Mouse (Mus musculus) hindbrain, embryonic 14.5 days (tissue): ENCODE data around the gene Timeless. TPM values are rescaled to one million over a fixed set of nuclear protein-coding genes. Genes with fewer than 3 reads are reported as not detected.

Experiments used
- ATAC-seq: fragments of 200-750 bp; cut with Nextera tagmentation; 2 replicates; pipeline ENCODE4 v1.8.0; 2017; ENCODE audit warnings: moderate number of reproducible peaks, mild to moderate bottlenecking, moderate TSS enrichment, moderate library complexity; ENCODE audit not compliant: low FRiP score
- DNase-seq: peaks from one replicate; pipeline ENCODE4 v3.0.0-alpha.2; 2015; ENCODE audit warnings: low spot score
- H3K27ac ChIP-seq: fragments of 300-500 bp; sonication (generic); 2 replicates; pipeline ENCODE4 v1.5.1; 2014; ENCODE audit warnings: mild to moderate bottlenecking, moderate library complexity
- H3K27me3 ChIP-seq: fragments of 300-500 bp; sonication (generic); 2 replicates; pipeline ENCODE4 v1.6.1; 2014; ENCODE audit warnings: mild to moderate bottlenecking, low read length, mixed read lengths; ENCODE audit not compliant: control insufficient read depth, insufficient read depth
- H3K36me3 ChIP-seq: fragments of 300-500 bp; sonication (generic); replicated peaks from 2 replicates; pipeline ENCODE4 v1.6.1; 2014; ENCODE audit not compliant: control insufficient read depth, insufficient read depth
- H3K4me1 ChIP-seq: fragments of 300-500 bp; sonication (generic); replicated peaks from 2 replicates; pipeline ENCODE4 v1.6.1; 2014; ENCODE audit warnings: antibody characterized with exemption, low read length, mixed read lengths; ENCODE audit not compliant: control insufficient read depth, insufficient read depth
- H3K4me2 ChIP-seq: fragments of 300-500 bp; sonication (generic); replicated peaks from 2 replicates; pipeline ENCODE4 v1.6.1; 2014; ENCODE audit warnings: mild to moderate bottlenecking, moderate library complexity
- H3K4me3 ChIP-seq: fragments of 300-500 bp; sonication (generic); replicated peaks from 2 replicates; pipeline ENCODE4 v1.5.1; 2014; ENCODE audit warnings: mild to moderate bottlenecking, low read length
- H3K9ac ChIP-seq: fragments of 300-500 bp; sonication (generic); 2 replicates; pipeline ENCODE4 v1.6.1; 2014
- H3K9me3 ChIP-seq: fragments of 300-500 bp; sonication (generic); 2 replicates; pipeline ENCODE4 v1.6.1; 2016; ENCODE audit warnings: low read length; ENCODE audit not compliant: control insufficient read depth
- WGBS: fragments of 180-500 bp; shearing (Covaris S2); extraction: QIAGEN DNeasy Blood & Tissue Kit; methylation state at CpG from one replicate; pipeline ENCODE4 v1.1.7; 2014; 5-methylcytosine and 5-hydroxymethylcytosine counted together
- polyA plus RNA-seq: library from polyadenylated mRNA; unstranded; fragments of >200 nt; fragmentation: Nextera tagmentation; extraction: Ambion mirVana; gene quantifications from 2 replicates; pipeline ENCODE4 v1.2.1, GENCODE M21; 2014

Timeless gene
- polyA plus RNA-seq, 1 experiment from 2014 or later, result 16.7 TPM

GRCm38 (mm10) chr10:128297221-128297620 is 65.4 kb downstream of the Timeless start:
- DNase-seq (no peak), ATAC-seq (no peak)
- Histone ChIP-seq H3K27me3 (no peaks in the 10 kb centered on the region), H3K36me3 (peaks cover 9% of the 10 kb centered on the region), H3K4me2 (no peak overlapping the region), H3K4me3 (no peak overlapping the region), H3K4me1 (0 out of 2 replicates have a peak, but pooled peaks cover 2% of the 10 kb centered on the region), H3K27ac (0 out of 2 replicates have a peak overlapping the region, but pooled peaks have one; percentile 24), H3K9me3 (no peaks in the 10 kb centered on the region), H3K9ac (no peak overlapping the region)
- 72% methylated on average over 4 of the region's 4 CpGs for WGBS

DNA sequence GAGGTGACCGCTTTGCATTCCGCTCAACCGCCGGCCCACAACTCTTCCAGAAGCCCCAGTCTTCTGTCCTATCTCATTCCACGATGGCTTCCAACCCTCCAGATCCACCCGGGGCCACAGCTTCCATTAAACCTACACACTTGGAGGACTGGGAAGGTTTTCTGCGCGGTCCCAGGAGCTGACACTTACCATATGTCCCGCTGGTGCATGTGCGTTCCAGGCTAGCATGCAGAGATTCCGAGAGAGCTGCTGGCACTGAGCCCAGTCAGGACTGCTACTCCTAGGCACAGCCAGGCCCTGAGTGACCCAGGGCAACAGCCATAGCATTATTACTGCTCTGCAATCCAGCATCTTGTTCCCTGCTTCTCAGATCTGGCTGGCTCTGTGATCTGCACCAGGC is 65.8 kb downstream of the Timeless start:
- WGBS, result 72% methylated on average over 11 of the region's 11 CpGs
- Histone ChIP-seq H3K27me3 (no peaks in the 10 kb centered on the region), H3K9me3 (no peaks in the 10 kb centered on the region), H3K4me1 (0 out of 2 replicates have a peak, but pooled peaks cover 5% of the 10 kb centered on the region), H3K36me3 (peaks cover 5% of the 10 kb centered on the region; the same call in 1 of the 2 replicates), H3K27ac (0 out of 2 replicates have a peak overlapping the region, but pooled peaks have one; percentile 24), H3K9ac (no peak overlapping the region), H3K4me3 (no peak overlapping the region), H3K4me2 (no peak overlapping the region)
- DNase-seq (no peak), ATAC-seq (no peak)

GRCm38 (mm10) chr10:128298243-128298642 is 66.4 kb downstream of the Timeless start:
- no peak for ATAC-seq
- Histone ChIP-seq H3K4me3 (no peak overlapping the region), H3K4me1 (0 out of 2 replicates have a peak, but pooled peaks cover 5% of the 10 kb centered on the region), H3K9me3 (no peaks in the 10 kb centered on the region), H3K9ac (no peak overlapping the region), H3K27me3 (no peaks in the 10 kb centered on the region), H3K4me2 (no peak overlapping the region), H3K27ac (no peak overlapping the region), H3K36me3 (no peaks in the 10 kb centered on the region)
- DNase-seq, result no peak
- 79% methylated on average over 6 of the region's 6 CpGs for WGBS

DNA sequence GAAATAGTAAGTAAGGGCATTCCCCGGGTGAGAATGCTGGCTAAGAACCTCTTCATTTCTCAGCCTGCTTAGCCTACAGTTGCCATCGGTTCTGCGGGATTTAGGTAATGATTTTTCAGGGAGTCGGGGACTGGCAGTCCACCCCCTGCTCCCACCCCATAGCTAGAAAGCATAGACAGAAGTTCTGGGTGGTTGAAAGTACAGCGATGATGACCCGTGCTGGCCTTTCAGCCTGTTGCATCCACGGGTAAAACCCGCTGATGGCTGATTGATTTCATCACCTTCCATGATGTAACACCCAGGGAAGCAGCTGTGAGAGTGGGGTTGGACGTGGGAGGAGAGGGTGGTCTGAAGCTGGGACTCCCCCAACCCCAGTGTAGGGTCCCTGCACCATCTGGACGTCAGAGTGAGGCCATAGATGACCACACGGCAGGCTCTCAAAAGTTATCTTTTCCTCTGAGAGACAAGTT is 66.9 kb downstream of the Timeless start, which contains the start of gene Il23a:
TSS of gene Il23a (minus strand) at position 51 of the 470 bp plus-strand sequence.
- no peak for ATAC-seq
- Histone ChIP-seq H3K4me1 (peaks cover 7% of the 10 kb centered on the region), H3K36me3 (no peaks in the 10 kb centered on the region), H3K9ac (no peak within 1 kb of the TSS), H3K27ac (0 out of 2 replicates have a peak within 1 kb of the TSS, but pooled peaks have one; percentile 24), H3K27me3 (no peaks in the 10 kb centered on the region), H3K9me3 (no peaks in the 10 kb centered on the region), H3K4me3 (no peak within 1 kb of the TSS), H3K4me2 (no peak within 1 kb of the TSS)
- WGBS, result 82% methylated on average over 11 of the region's 11 CpGs
- DNase-seq, result no peak

DNA sequence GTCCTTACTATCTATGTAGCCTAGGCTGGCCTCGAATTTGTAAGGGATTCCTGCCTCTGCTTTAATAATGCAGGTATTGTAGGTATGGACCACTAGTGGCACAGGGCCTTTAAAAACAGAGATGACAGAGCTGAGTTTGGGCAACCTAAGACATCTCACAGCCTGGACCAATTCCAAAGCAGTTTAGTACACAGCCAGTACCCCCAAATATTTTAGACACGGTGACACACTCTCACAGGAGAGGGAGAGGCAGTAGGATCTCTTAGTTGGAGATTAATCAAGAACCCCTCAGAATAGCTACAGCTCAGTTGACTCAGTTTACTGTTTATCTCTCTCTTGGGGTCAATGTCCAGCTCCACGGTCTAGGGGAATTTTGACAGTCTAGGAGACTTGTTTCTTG is 70.5 kb downstream of the Timeless start:
- Histone ChIP-seq H3K4me1 (peaks cover 18% of the 10 kb centered on the region), H3K4me3 (peak overlapping the region; percentile 57), H3K27me3 (no peaks in the 10 kb centered on the region), H3K4me2 (peak overlapping the region; percentile 68), H3K36me3 (no peaks in the 10 kb centered on the region), H3K27ac (peak overlapping the region; percentile 98), H3K9me3 (no peaks in the 10 kb centered on the region), H3K9ac (peak overlapping the region; percentile 88)
- DNase-seq (no peak), ATAC-seq (no peak)
- 37% methylated on average over 3 of the region's 3 CpGs for WGBS

Other genes with a start within 250 kb of the Timeless start
- not detected in 2 replicates for gene Hsd17b6, start 224.5 kb upstream of the Timeless start, polyA plus RNA-seq
- gene Prim1, start 216.9 kb upstream of the Timeless start, polyA plus RNA-seq, result 36.9 and 39.3 TPM in 2 replicates
- 558 and 592 TPM in 2 replicates for gene Naca, start 196.5 kb upstream of the Timeless start, polyA plus RNA-seq
- 393 and 410 TPM in 2 replicates for gene Ptges3, start 173.1 kb upstream of the Timeless start, polyA plus RNA-seq
- 2,242 and 2,471 TPM in 2 replicates for gene Atp5b, start 148.8 kb upstream of the Timeless start, polyA plus RNA-seq
- 17.7 and 19.0 TPM in 2 replicates for gene Baz2a, start 140.5 kb upstream of the Timeless start, polyA plus RNA-seq
- 7.7 and 8.2 TPM in 2 replicates for gene Rbms2, start 51.8 kb upstream of the Timeless start, polyA plus RNA-seq
- 1.7 and 1.9 TPM in 2 replicates for gene Gls2, start 37.6 kb upstream of the Timeless start, polyA plus RNA-seq
- gene Spryd4, start 20.3 kb upstream of the Timeless start, polyA plus RNA-seq, result 22.4 and 23.2 TPM in 2 replicates
- 0.21 TPM in 1 of 2 replicates, not detected in the other for gene Mip, start 6.2 kb upstream of the Timeless start, polyA plus RNA-seq
- 0.19 TPM in 1 of 2 replicates, not detected in the other for gene Apon, start 22.0 kb downstream of the Timeless start, polyA plus RNA-seq
- gene Apof, start 36.6 kb downstream of the Timeless start, polyA plus RNA-seq, result not detected in 2 replicates
- 20.4 and 20.5 TPM in 2 replicates for gene Stat2, start 38.5 kb downstream of the Timeless start, polyA plus RNA-seq
- 0.25 and 0.28 TPM in 2 replicates for gene Il23a, start 66.7 kb downstream of the Timeless start, polyA plus RNA-seq
- 17.7 and 19.2 TPM in 2 replicates for gene Pan2, start 71.3 kb downstream of the Timeless start, polyA plus RNA-seq
- gene Cnpy2, start 90.4 kb downstream of the Timeless start, polyA plus RNA-seq, result 187 and 215 TPM in 2 replicates
- gene Cs, start 105.7 kb downstream of the Timeless start, polyA plus RNA-seq, result 271 and 304 TPM in 2 replicates
- 50.8 and 54.2 TPM in 2 replicates for gene Coq10a, start 136.9 kb downstream of the Timeless start, polyA plus RNA-seq
- gene Ankrd52, start 145.1 kb downstream of the Timeless start, polyA plus RNA-seq, result 13.0 and 15.4 TPM in 2 replicates
- gene Slc39a5, start 169.2 kb downstream of the Timeless start, polyA plus RNA-seq, result 0.22 TPM in 1 of 2 replicates, not detected in the other
- gene Nabp2, start 179.4 kb downstream of the Timeless start, polyA plus RNA-seq, result 134 and 140 TPM in 2 replicates
- 70.9 and 83.7 TPM in 2 replicates for gene Rnf41, start 179.6 kb downstream of the Timeless start, polyA plus RNA-seq
- 184 and 191 TPM in 2 replicates for gene Smarcc2, start 227.2 kb downstream of the Timeless start, polyA plus RNA-seq